Mouse (Mus musculus) heart, embryonic 15.5 days (tissue): ENCODE measurements around the gene Slc35d2. TPM values are rescaled to one million over a fixed set of nuclear protein-coding genes. Genes with fewer than 3 reads are reported as not detected.

Experiments used
- ATAC-seq: fragments of 200-750 bp; cut with Nextera tagmentation; replicated peaks from 2 replicates; pipeline ENCODE4 v1.8.0; 2017; ENCODE audit warnings: low read depth, moderate TSS enrichment; ENCODE audit not compliant: insufficient number of reproducible peaks, insufficient read depth, low FRiP score
- H3K27ac ChIP-seq: fragments of 300-500 bp; sonication (generic); 2 replicates; pipeline ENCODE4 v1.5.1; 2015; ENCODE audit warnings: mild to moderate bottlenecking, inconsistent platforms
- H3K27me3 ChIP-seq: fragments of 300-500 bp; sonication (generic); 2 replicates; pipeline ENCODE4 v1.6.1; 2015; ENCODE audit warnings: inconsistent platforms
- H3K36me3 ChIP-seq: fragments of 300-500 bp; sonication (generic); 2 replicates; pipeline ENCODE4 v1.6.1; 2015; ENCODE audit warnings: mild to moderate bottlenecking, inconsistent platforms
- H3K4me1 ChIP-seq: fragments of 300-500 bp; sonication (generic); replicated peaks from 2 replicates; pipeline ENCODE4 v1.6.1; 2015; ENCODE audit warnings: inconsistent platforms
- H3K4me2 ChIP-seq: fragments of 300-500 bp; sonication (generic); 2 replicates; pipeline ENCODE4 v1.6.1; 2015; ENCODE audit warnings: inconsistent platforms, mild to moderate bottlenecking, moderate library complexity
- H3K4me3 ChIP-seq: fragments of 300-500 bp; sonication (generic); 2 replicates; pipeline ENCODE4 v1.5.1; 2015; ENCODE audit warnings: mild to moderate bottlenecking, inconsistent platforms
- H3K9ac ChIP-seq: fragments of 300-500 bp; sonication (generic); 2 replicates; pipeline ENCODE4 v1.6.1; 2015; ENCODE audit warnings: mild to moderate bottlenecking, inconsistent platforms
- H3K9me3 ChIP-seq: fragments of 300-500 bp; sonication (generic); replicated peaks from 2 replicates; pipeline ENCODE4 v1.6.1; 2016; ENCODE audit warnings: inconsistent platforms
- WGBS: fragments of 180-500 bp; shearing (Covaris S2); methylation state at CpG from one replicate; pipeline ENCODE4 v1.1.7; 2015; ENCODE audit warnings: mixed read lengths; 5-methylcytosine and 5-hydroxymethylcytosine counted together
- polyA plus RNA-seq: library from polyadenylated mRNA; unstranded; fragments of >200 nt; fragmentation: Nextera tagmentation; extraction: Ambion mirVana; gene quantifications from 2 replicates; pipeline ENCODE4 v1.2.1, GENCODE M21; 2015

Gene Slc35d2
- polyA plus RNA-seq, 1 experiment from 2014 or later = 5.0 TPM

GRCm38 (mm10) chr13:64050895-64051294 lies 78.3 kb downstream of the Slc35d2 start:
- WGBS = 62% methylated on average over 4 of the region's 4 CpGs

GRCm38 (mm10) chr13:64049535-64049934 lies 79.6 kb downstream of the Slc35d2 start:
- Histone ChIP-seq H3K4me2 (no peak overlapping the region), H3K27me3 (no peaks in the 10 kb centered on the region), H3K4me1 (no peaks in the 10 kb centered on the region), H3K9me3 (no peaks in the 10 kb centered on the region; the same call in 1 of the 2 replicates), H3K4me3 (no peak overlapping the region), H3K27ac (no peak overlapping the region), H3K9ac (no peak overlapping the region), H3K36me3 (no peaks in the 10 kb centered on the region)
- ATAC-seq = no peak

More at GRCm38 (mm10) chr13:64050895-64051294, 78.3 kb downstream of the Slc35d2 start:
- H3K9me3 ChIP-seq = no peaks in the 10 kb centered on the region; the same call in 1 of the 2 replicates
- H3K36me3 ChIP-seq = no peaks in the 10 kb centered on the region
- no peak overlapping the region for H3K9ac ChIP-seq
- no peaks in the 10 kb centered on the region for H3K27me3 ChIP-seq
- no peak for ATAC-seq
- no peak overlapping the region for H3K4me3 ChIP-seq
- H3K4me1 ChIP-seq = no peaks in the 10 kb centered on the region
- no peak overlapping the region for H3K4me2 ChIP-seq
- no peak overlapping the region for H3K27ac ChIP-seq

- Histone ChIP-seq H3K9ac (no peak overlapping the region), H3K4me2 (no peak overlapping the region)
- ATAC-seq = no peak
Observed at GRCm38 (mm10) chr13:64048467-64048866, 80.7 kb downstream of the Slc35d2 start.

More at GRCm38 (mm10) chr13:64048467-64048866, 80.7 kb downstream of the Slc35d2 start:
- no peak overlapping the region for H3K27ac ChIP-seq
- no peak overlapping the region for H3K4me3 ChIP-seq
- H3K9me3 ChIP-seq = no peaks in the 10 kb centered on the region
- 92% methylated on average over 2 of the region's 2 CpGs for WGBS
- no peaks in the 10 kb centered on the region for H3K4me1 ChIP-seq
- H3K27me3 ChIP-seq = no peaks in the 10 kb centered on the region
- H3K36me3 ChIP-seq = no peaks in the 10 kb centered on the region

Other genes starting within 250 kb of the Slc35d2 start
- gene Hsd17b3, start 40.1 kb downstream of the Slc35d2 start, polyA plus RNA-seq = not detected in 2 replicates
- gene Zfp367, start 23.8 kb upstream of the Slc35d2 start, polyA plus RNA-seq = 25.2 and 25.6 TPM in 2 replicates
- gene Habp4, start 32.5 kb upstream of the Slc35d2 start, polyA plus RNA-seq = 49.1 and 55.9 TPM in 2 replicates
- gene Cdc14b, start 145.9 kb upstream of the Slc35d2 start, polyA plus RNA-seq = 12.1 and 12.7 TPM in 2 replicates
- 69.2 and 70.0 TPM in 2 replicates for gene Aaed1, start 183.3 kb upstream of the Slc35d2 start, polyA plus RNA-seq
- 246 and 363 TPM in 2 replicates for gene Ctsl, start 241.5 kb upstream of the Slc35d2 start, polyA plus RNA-seq